Mouse (Mus musculus) megakaryocyte, embryonic 14.5 days (primary cell): ENCODE data around the gene Nup107. TPM values are rescaled to one million over a fixed set of nuclear protein-coding genes. Genes with fewer than 3 reads are reported as not detected.
A peak's percentile ranks its signal among the peaks of the same experiment; 100 is the strongest.

ENCODE experiments used
- H3K27me3 ChIP-seq: replicated peaks from 2 replicates; pipeline ENCODE3; 2012; ENCODE audit warnings: inconsistent platforms
- H3K36me3 ChIP-seq: replicated peaks from 2 replicates; pipeline ENCODE3; 2012; ENCODE audit warnings: low read length, inconsistent platforms, mixed read lengths
- H3K4me1 ChIP-seq: 2 replicates; pipeline ENCODE4 v1.6.1; 2012; ENCODE audit warnings: inconsistent platforms
- H3K4me3 ChIP-seq: replicated peaks from 2 replicates; pipeline ENCODE3; 2012; ENCODE audit warnings: moderate library complexity, mild to moderate bottlenecking, inconsistent platforms
- H3K9me3 ChIP-seq: 2 replicates; pipeline ENCODE4 v1.6.1; 2012; ENCODE audit warnings: inconsistent platforms
- FLI1 ChIP-seq: IDR thresholded peaks from 2 replicates; pipeline ENCODE4 v1.6.1; 2012; ENCODE audit warnings: low read length, inconsistent platforms, mixed read lengths
- GATA1 ChIP-seq: IDR thresholded peaks from 3 replicates; pipeline ENCODE4 v1.6.1; 2012; ENCODE audit warnings: mixed read lengths, low read length, inconsistent platforms, borderline replicate concordance
- polyA plus RNA-seq: library from polyadenylated mRNA; stranded (reverse); fragments of >175 nt; gene quantifications from 2 replicates; pipeline ENCODE4 v1.2.3, GENCODE M21; 2012; ENCODE audit warnings: low replicate concordance; ENCODE audit not compliant: insufficient read depth

Nup107 gene
- polyA plus RNA-seq, 1 experiment, result 10.8 TPM

- Histone ChIP-seq H3K9me3 (no peaks in the 10 kb centered on the region), H3K4me3 (peak overlapping the region; percentile 89), H3K36me3 (peaks cover 98% of the 10 kb centered on the region), H3K4me1 (peaks cover 97% of the 10 kb centered on the region), H3K27me3 (no peaks in the 10 kb centered on the region)
- TF ChIP-seq FLI1 (no peak), GATA1 (no peak)
These were observed 36.5 kb upstream of the Nup107 start for GRCm38 (mm10) chr10:117829022-117829421.

GRCm38 (mm10) chr10:117828536-117828935, 36.0 kb upstream of the Nup107 start:
- no peaks in the 10 kb centered on the region for H3K27me3 ChIP-seq
- peak overlapping the region; percentile 78 for H3K4me3 ChIP-seq
- H3K4me1 ChIP-seq, result peaks cover 96% of the 10 kb centered on the region
- peaks cover 98% of the 10 kb centered on the region for H3K36me3 ChIP-seq
- TF ChIP-seq GATA1, result no peak
- no peaks in the 10 kb centered on the region for H3K9me3 ChIP-seq

- peak overlapping the region; percentile 79 for H3K4me3 ChIP-seq
- H3K9me3 ChIP-seq, result no peaks in the 10 kb centered on the region
- H3K27me3 ChIP-seq, result no peaks in the 10 kb centered on the region
- H3K4me1 ChIP-seq, result peaks cover 92% of the 10 kb centered on the region
- TF ChIP-seq FLI1 (no peak), GATA1 (no peak)
- H3K36me3 ChIP-seq, result peaks cover 100% of the 10 kb centered on the region
These were observed 32.1 kb upstream of the Nup107 start for GRCm38 (mm10) chr10:117824647-117825046.

DNA sequence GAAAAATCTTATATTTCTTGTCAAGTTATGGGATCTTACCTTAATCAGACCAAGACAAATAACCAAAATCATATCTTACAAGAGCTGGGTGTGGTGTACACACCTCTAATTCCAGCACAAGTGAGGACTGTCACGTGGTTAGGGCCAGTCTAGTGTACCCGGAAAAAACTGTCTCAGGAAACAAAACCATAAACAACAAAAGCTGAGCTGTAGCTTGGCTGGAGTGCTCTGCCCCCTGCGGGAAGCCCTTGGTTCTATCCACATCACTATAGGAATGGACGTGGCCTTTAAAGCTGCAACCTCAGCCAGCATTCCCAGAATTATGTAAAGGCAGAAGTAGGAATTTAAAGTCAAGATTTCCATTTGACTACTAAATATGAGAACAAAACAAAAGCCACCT, 31.6 kb upstream of the Nup107 start:
- Histone ChIP-seq H3K4me3 (peak overlapping the region; percentile 34), H3K36me3 (peaks cover 100% of the 10 kb centered on the region), H3K4me1 (peaks cover 91% of the 10 kb centered on the region), H3K9me3 (no peaks in the 10 kb centered on the region), H3K27me3 (no peaks in the 10 kb centered on the region)
- TF ChIP-seq FLI1, result no peak
- TF ChIP-seq GATA1, result no peak

DNA sequence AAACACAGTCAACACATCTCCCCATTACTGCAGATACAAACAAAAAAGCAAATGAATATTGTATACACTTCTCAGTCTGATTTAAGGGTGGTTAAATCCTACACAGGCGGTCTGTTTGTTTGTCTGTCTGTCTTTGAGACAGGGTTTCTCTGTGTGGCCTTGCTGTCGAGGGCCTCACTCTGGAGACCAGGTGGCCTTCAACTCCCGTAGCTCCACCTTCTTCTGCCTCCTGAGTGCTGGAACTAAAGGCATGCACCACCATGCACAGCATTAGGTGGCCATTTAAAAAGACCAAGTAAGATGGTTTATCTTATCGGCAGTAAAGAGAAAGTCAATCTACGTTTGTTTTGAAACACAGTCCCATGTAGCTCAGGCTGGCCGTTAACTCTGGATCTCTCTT, 30.8 kb upstream of the Nup107 start:
- H3K27me3 ChIP-seq, result no peaks in the 10 kb centered on the region
- H3K4me1 ChIP-seq, result peaks cover 85% of the 10 kb centered on the region
- TF ChIP-seq FLI1 (no peak), GATA1 (no peak)
- H3K36me3 ChIP-seq, result peaks cover 100% of the 10 kb centered on the region
- H3K4me3 ChIP-seq, result peak overlapping the region; percentile 68
- no peaks in the 10 kb centered on the region for H3K9me3 ChIP-seq

GRCm38 (mm10) chr10:117818600-117818999, 26.1 kb upstream of the Nup107 start:
- H3K4me3 ChIP-seq, result no peak overlapping the region
- H3K9me3 ChIP-seq, result no peaks in the 10 kb centered on the region

DNA sequence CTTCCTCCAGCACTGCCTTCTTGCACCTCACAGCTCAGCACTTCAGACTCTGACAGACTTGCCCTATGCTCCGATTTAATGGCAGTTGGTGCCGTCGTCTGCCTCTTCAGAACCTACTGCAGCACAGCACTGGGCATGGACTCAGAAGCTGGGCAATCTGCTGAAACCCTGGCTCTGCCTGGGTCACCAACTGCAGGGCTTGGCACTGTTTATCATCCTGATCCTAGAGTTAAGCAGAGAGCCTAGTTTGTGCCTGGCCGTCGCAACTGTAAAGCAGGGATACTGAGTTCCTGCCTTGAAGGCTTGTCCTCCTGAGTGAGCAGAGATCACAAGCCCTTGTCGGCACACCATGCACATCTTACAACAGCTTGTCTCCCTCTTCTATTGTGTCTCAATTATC, 24.2 kb upstream of the Nup107 start:
- no peaks in the 10 kb centered on the region for H3K27me3 ChIP-seq
- H3K36me3 ChIP-seq, result peaks cover 100% of the 10 kb centered on the region
- peaks cover 57% of the 10 kb centered on the region for H3K4me1 ChIP-seq
- H3K4me3 ChIP-seq, result peak overlapping the region; percentile 11
- TF ChIP-seq GATA1 (no peak), FLI1 (no peak)
- no peaks in the 10 kb centered on the region for H3K9me3 ChIP-seq

More at GRCm38 (mm10) chr10:117818600-117818999, 26.1 kb upstream of the Nup107 start:
- H3K27me3 ChIP-seq, result no peaks in the 10 kb centered on the region
- peaks cover 58% of the 10 kb centered on the region for H3K4me1 ChIP-seq
- TF ChIP-seq FLI1 (no peak), GATA1 (no peak)
- peaks cover 100% of the 10 kb centered on the region for H3K36me3 ChIP-seq

- peaks cover 67% of the 10 kb centered on the region for H3K4me1 ChIP-seq
- H3K27me3 ChIP-seq, result no peaks in the 10 kb centered on the region
- no peaks in the 10 kb centered on the region for H3K9me3 ChIP-seq
- H3K36me3 ChIP-seq, result peaks cover 92% of the 10 kb centered on the region
- TF ChIP-seq FLI1, result no peak
- no peak for TF ChIP-seq GATA1
- H3K4me3 ChIP-seq, result no peak overlapping the region
These were observed 20.0 kb upstream of the Nup107 start for GRCm38 (mm10) chr10:117812501-117812900.

GRCm38 (mm10) chr10:117811555-117811954, 19.1 kb upstream of the Nup107 start:
- Histone ChIP-seq H3K9me3 (no peaks in the 10 kb centered on the region), H3K4me1 (peaks cover 63% of the 10 kb centered on the region), H3K36me3 (peaks cover 88% of the 10 kb centered on the region), H3K4me3 (no peak overlapping the region), H3K27me3 (no peaks in the 10 kb centered on the region)
- TF ChIP-seq FLI1, result no peak
- TF ChIP-seq GATA1, result no peak

DNA sequence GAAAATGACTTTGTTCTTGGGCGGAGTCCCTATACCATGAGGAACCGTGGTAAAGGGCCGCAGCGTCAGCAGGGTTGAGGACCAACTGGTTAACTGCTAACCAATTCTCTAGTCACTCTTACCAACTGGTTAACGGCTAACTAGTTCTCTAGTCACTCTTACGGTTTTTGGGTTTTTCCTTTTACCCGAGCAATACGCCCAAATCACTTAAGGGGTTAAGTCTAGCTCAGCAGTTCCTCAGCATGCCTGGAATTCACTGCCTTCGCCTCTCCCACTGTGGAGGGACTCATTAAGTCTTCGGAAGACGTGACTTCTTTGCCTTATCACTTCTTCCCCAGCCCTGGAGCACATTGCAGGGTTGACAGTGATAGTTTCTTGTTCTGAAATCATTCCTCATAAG, 18.0 kb upstream of the Nup107 start:
- no peak overlapping the region for H3K4me3 ChIP-seq
- TF ChIP-seq FLI1 (no peak), GATA1 (no peak)
- H3K36me3 ChIP-seq, result peaks cover 78% of the 10 kb centered on the region
- H3K27me3 ChIP-seq, result no peaks in the 10 kb centered on the region
- H3K9me3 ChIP-seq, result no peaks in the 10 kb centered on the region
- H3K4me1 ChIP-seq, result peaks cover 62% of the 10 kb centered on the region

DNA sequence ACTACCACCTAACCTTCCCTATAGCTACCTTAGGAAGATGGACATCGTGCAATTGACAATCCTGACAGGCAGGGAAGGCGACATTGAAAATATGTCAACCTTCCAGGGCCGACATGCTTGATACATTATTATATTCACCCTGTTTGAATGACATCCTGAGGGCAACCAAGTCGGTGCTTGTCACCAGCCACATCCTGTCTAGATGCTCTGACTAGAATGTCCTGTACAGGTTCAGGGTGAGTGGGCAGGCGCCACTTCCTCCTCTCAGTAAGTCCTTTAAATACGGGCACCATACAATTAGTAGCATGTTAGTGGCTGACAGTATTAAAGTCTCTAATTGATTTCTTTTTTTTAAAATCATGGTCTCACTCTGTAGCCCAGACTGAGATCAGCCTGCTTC, 15.6 kb upstream of the Nup107 start:
- H3K9me3 ChIP-seq, result no peaks in the 10 kb centered on the region

More for the DNA sequence above, 15.6 kb upstream of the Nup107 start:
- H3K4me3 ChIP-seq, result no peak overlapping the region
- H3K27me3 ChIP-seq, result no peaks in the 10 kb centered on the region
- H3K4me1 ChIP-seq, result peaks cover 68% of the 10 kb centered on the region
- TF ChIP-seq GATA1 (no peak), FLI1 (no peak)
- peaks cover 53% of the 10 kb centered on the region for H3K36me3 ChIP-seq
